In genomic region chr9:79831294-79831693, GRCm38 (mm10) we compare ENCODE assay signal across 24 mouse cellular contexts. TPM values are rescaled to one million over a fixed set of nuclear protein-coding genes. Genes with fewer than 3 reads are reported as not detected.
A peak's percentile ranks its signal among the peaks of the same experiment; 100 is the strongest.
DNase-seq lines count a peak whose midpoint lies in the region; ATAC-seq lines count a peak whose summit lies in the region.
"Had no signal": no experiment of that assay in that cellular context is flagged by ENCODE, and none has a peak within 500 bp of the region (broad histone marks: within the 10 kb centered on the region; RNA-seq: fewer than 3 reads in every experiment).

No protein-coding gene starts in this region.

- H3K9ac ChIP-seq in lung, embryonic 15.5 days, result no peak overlapping the region
- H3K9ac ChIP-seq in forebrain, embryonic 15.5 days (replicated peaks), result no peak overlapping the region
- no peak overlapping the region for H3K9ac ChIP-seq in midbrain, embryonic 12.5 days (replicated peaks)
- no peak overlapping the region for H3K9ac ChIP-seq in neural tube, embryonic 14.5 days (replicated peaks; ENCODE audit: low read depth, low read length)
- H3K9ac ChIP-seq: heart, embryonic 12.5 days; limb, embryonic 13.5 days; liver, embryonic 13.5 days had no signal

- H3K27me3 ChIP-seq in lung, embryonic 15.5 days, result no peaks in the 10 kb centered on the region
- no peaks in the 10 kb centered on the region for H3K27me3 ChIP-seq in forebrain, embryonic 15.5 days
- H3K27me3 ChIP-seq in midbrain, embryonic 12.5 days, result no peaks in the 10 kb centered on the region
- no peaks in the 10 kb centered on the region for H3K27me3 ChIP-seq in neural tube, embryonic 14.5 days (ENCODE audit: control insufficient read depth, insufficient read depth, low read length)
- H3K27me3 ChIP-seq: heart, embryonic 12.5 days; limb, embryonic 13.5 days; liver, embryonic 13.5 days had no signal

- no peaks in the 10 kb centered on the region for H3K9me3 ChIP-seq in lung, embryonic 15.5 days
- H3K9me3 ChIP-seq in forebrain, embryonic 15.5 days, result no peaks in the 10 kb centered on the region
- no peaks in the 10 kb centered on the region for H3K9me3 ChIP-seq in midbrain, embryonic 12.5 days
- no peaks in the 10 kb centered on the region for H3K9me3 ChIP-seq in neural tube, embryonic 14.5 days (ENCODE audit: control insufficient read depth, low read length)
- H3K9me3 ChIP-seq: heart, embryonic 12.5 days; limb, embryonic 13.5 days; liver, embryonic 13.5 days had no signal

- H3K4me3 ChIP-seq in lung, embryonic 15.5 days, result no peak overlapping the region
- H3K4me3 ChIP-seq in forebrain, embryonic 15.5 days, result no peak overlapping the region
- no peak overlapping the region for H3K4me3 ChIP-seq in midbrain, embryonic 12.5 days
- H3K4me3 ChIP-seq in neural tube, embryonic 14.5 days (ENCODE audit: low read depth, low read length), result no peak overlapping the region
- H3K4me3 ChIP-seq: gastrocnemius, adult 2 months; heart, embryonic 12.5 days; layer of hippocampus, adult 2 months; limb, embryonic 13.5 days; liver, embryonic 13.5 days had no signal

- ATAC-seq in lung, embryonic 15.5 days (ENCODE audit: borderline replicate concordance, extremely low read depth, low FRiP score, low TSS enrichment), result 0 out of 2 replicates have a peak, but pooled peaks have one; percentile 17
- peak; percentile 59; the same call in 1 of the 2 replicates for ATAC-seq in forebrain, embryonic 15.5 days (replicated peaks)
- ATAC-seq in midbrain, embryonic 12.5 days (ENCODE audit: low FRiP score, low read depth), result peak; percentile 59
- ATAC-seq in neural tube, embryonic 14.5 days (ENCODE audit: low read depth), result peak; percentile 31; the same call in 1 of the 2 replicates
- ATAC-seq: inflammation-experienced regulatory T-cells, adult 6 months had no signal

- H3K36me3 ChIP-seq in lung, embryonic 15.5 days, result no peaks in the 10 kb centered on the region
- H3K36me3 ChIP-seq in forebrain, embryonic 15.5 days, result no peaks in the 10 kb centered on the region
- no peaks in the 10 kb centered on the region for H3K36me3 ChIP-seq in midbrain, embryonic 12.5 days
- no peaks in the 10 kb centered on the region for H3K36me3 ChIP-seq in neural tube, embryonic 14.5 days (ENCODE audit: control insufficient read depth, insufficient read depth, low read length)
- H3K36me3 ChIP-seq: heart, embryonic 12.5 days; limb, embryonic 13.5 days; liver, embryonic 13.5 days had no signal

- no peak for DNase-seq in lung, postnatal 14 days
- DNase-seq in cerebellum, adult 11-12 months, result no peak
- DNase-seq in adrenal gland, adult 8-10 months, result no peak
- DNase-seq: adrenal gland, postnatal 25 days; cerebellum, adult 18-20 months; cerebellum, postnatal 25 days; gastrocnemius, adult 2 months; heart, postnatal 14 days; kidney, adult 2 months; kidney, postnatal 10 days; layer of hippocampus, postnatal 36 days; liver, embryonic 13.5 days; right cerebral cortex, postnatal 14 days; spleen, adult 18-20 months; thymus, adult 18-20 months; thymus, postnatal 4 days had no signal

- H3K4me2 ChIP-seq in lung, embryonic 15.5 days, result no peak overlapping the region
- H3K4me2 ChIP-seq in forebrain, embryonic 15.5 days (replicated peaks), result no peak overlapping the region
- no peak overlapping the region for H3K4me2 ChIP-seq in midbrain, embryonic 12.5 days (replicated peaks)
- no peak overlapping the region for H3K4me2 ChIP-seq in neural tube, embryonic 14.5 days (ENCODE audit: low read depth, low read length)
- H3K4me2 ChIP-seq: heart, embryonic 12.5 days; limb, embryonic 13.5 days; liver, embryonic 13.5 days had no signal

- 56% methylated on average over 1 of the region's 1 CpGs for WGBS in lung, embryonic 15.5 days
- 51% methylated on average over 1 of the region's 1 CpGs for WGBS in forebrain, embryonic 15.5 days
- WGBS in midbrain, embryonic 12.5 days, result 79% methylated on average over 1 of the region's 1 CpGs
- 88% methylated on average over 1 of the region's 1 CpGs for WGBS in neural tube, embryonic 14.5 days

- H3K27ac ChIP-seq in lung, embryonic 15.5 days, result no peak overlapping the region
- no peak overlapping the region for H3K27ac ChIP-seq in forebrain, embryonic 15.5 days (replicated peaks)
- no peak overlapping the region for H3K27ac ChIP-seq in midbrain, embryonic 12.5 days (replicated peaks)
- no peak overlapping the region for H3K27ac ChIP-seq in neural tube, embryonic 14.5 days (ENCODE audit: low read depth, low read length)
- H3K27ac ChIP-seq: layer of hippocampus, adult 2 months; limb, embryonic 13.5 days; liver, embryonic 13.5 days had no signal

- H3K4me1 ChIP-seq in lung, embryonic 15.5 days, result peaks cover 17% of the 10 kb centered on the region
- peaks cover 13% of the 10 kb centered on the region for H3K4me1 ChIP-seq in forebrain, embryonic 15.5 days
- peaks cover 24% of the 10 kb centered on the region for H3K4me1 ChIP-seq in midbrain, embryonic 12.5 days
- H3K4me1 ChIP-seq in neural tube, embryonic 14.5 days (ENCODE audit: control insufficient read depth, insufficient read depth, low read length), result no peaks in the 10 kb centered on the region
- H3K4me1 ChIP-seq: liver, embryonic 13.5 days had no signal

RNA-seq across cellular contexts. Expression of gene Tmem30a, which starts 38.0 kb away (rescaled TPM):
- polyA plus RNA-seq in lung, embryonic 15.5 days (2015; fragmentation: Nextera tagmentation; extraction: Ambion mirVana), result 97.5 and 101 TPM in 2 replicates
- polyA plus RNA-seq in forebrain, embryonic 15.5 days (2015; fragmentation: Nextera tagmentation; extraction: Ambion mirVana), result 105 and 110 TPM in 2 replicates
- 97.1 and 104 TPM in 2 replicates for polyA plus RNA-seq in midbrain, embryonic 12.5 days (2016; fragmentation: Nextera tagmentation; extraction: Ambion mirVana)
- 124 and 137 TPM in 2 replicates for polyA plus RNA-seq in neural tube, embryonic 14.5 days (2014; fragmentation: Nextera tagmentation; extraction: Ambion mirVana)
- total RNA-seq in adrenal gland, adult 8-10 months (2022), result 100 to 1,000 TPM; 110 to 141 (median 123) TPM
